Mouse (Mus musculus): ENCODE results near the gene Nt5dc1.
"Not testable (repeated sequence)": the region's sequence is repeated elsewhere in the genome, so short reads cannot be mapped to it uniquely, and the experiment has no call there.

Nt5dc1 gene

GRCm38 (mm10) chr10:34316571-34317216 is 101.7 kb downstream of the Nt5dc1 start:
- DNase-seq (ENCODE audit: extremely low read depth, low read depth, low spot score): no peak

- DNase-seq (ENCODE audit: extremely low read depth, low read depth, low spot score): no peak
Observed at GRCm38 (mm10) chr10:34312536-34312935, 105.8 kb downstream of the Nt5dc1 start.

GRCm38 (mm10) chr10:34309915-34310685 is 108.3 kb downstream of the Nt5dc1 start:
- DNase-seq (ENCODE audit: extremely low read depth, low read depth, low spot score): no peak

- DNase-seq (ENCODE audit: extremely low read depth, low read depth, low spot score): no peak
Observed at GRCm38 (mm10) chr10:34307070-34307469, 111.3 kb downstream of the Nt5dc1 start.

GRCm38 (mm10) chr10:34300368-34300767 is 118.0 kb downstream of the Nt5dc1 start:
- DNase-seq (ENCODE audit: extremely low read depth, low read depth, low spot score): no peak

GRCm38 (mm10) chr10:34297980-34298753 is 120.2 kb downstream of the Nt5dc1 start:
- no peak for DNase-seq (ENCODE audit: extremely low read depth, low read depth, low spot score)

GRCm38 (mm10) chr10:34297299-34297979 is 120.9 kb downstream of the Nt5dc1 start, which contains the start of gene Tspyl4:
Gene Tspyl4, plus strand, starts transcription at chr10:34297442.
- DNase-seq (ENCODE audit: extremely low read depth, low read depth, low spot score): peak; percentile 37

- no peak for DNase-seq (ENCODE audit: extremely low read depth, low read depth, low spot score)
Observed at GRCm38 (mm10) chr10:34296911-34297298, 121.4 kb downstream of the Nt5dc1 start.

- no peak for DNase-seq (ENCODE audit: extremely low read depth, low read depth, low spot score)
Observed at GRCm38 (mm10) chr10:34282420-34283238, 135.7 kb downstream of the Nt5dc1 start.

- DNase-seq (ENCODE audit: extremely low read depth, low read depth, low spot score): peak; percentile 64
Observed at GRCm38 (mm10) chr10:34281962-34282388, 136.4 kb downstream of the Nt5dc1 start, which contains the start of gene Tspyl1. Gene Tspyl1, plus strand, starts transcription at chr10:34282190.

GRCm38 (mm10) chr10:34281211-34281961 is 137.0 kb downstream of the Nt5dc1 start:
- DNase-seq (ENCODE audit: extremely low read depth, low read depth, low spot score): no peak

- DNase-seq (ENCODE audit: extremely low read depth, low read depth, low spot score): no peak
Observed at GRCm38 (mm10) chr10:34280591-34281175, 137.7 kb downstream of the Nt5dc1 start.

GRCm38 (mm10) chr10:34271681-34272080 is 146.7 kb downstream of the Nt5dc1 start:
- peak; percentile 34 for DNase-seq (ENCODE audit: extremely low read depth, low read depth, low spot score)

- DNase-seq (ENCODE audit: extremely low read depth, low read depth, low spot score): no peak
Observed at GRCm38 (mm10) chr10:34267312-34268070, 150.9 kb downstream of the Nt5dc1 start.

- no peak for DNase-seq (ENCODE audit: extremely low read depth, low read depth, low spot score)
Observed at GRCm38 (mm10) chr10:34265106-34265505, 153.2 kb downstream of the Nt5dc1 start.

GRCm38 (mm10) chr10:34252833-34253232 is 165.5 kb downstream of the Nt5dc1 start:
- DNase-seq (ENCODE audit: extremely low read depth, low read depth, low spot score): not testable (repeated sequence)

- no peak for DNase-seq (ENCODE audit: extremely low read depth, low read depth, low spot score)
Observed at GRCm38 (mm10) chr10:34249594-34249993, 168.8 kb downstream of the Nt5dc1 start.

GRCm38 (mm10) chr10:34247757-34248156 is 170.6 kb downstream of the Nt5dc1 start:
- DNase-seq (ENCODE audit: extremely low read depth, low read depth, low spot score): no peak
